Mouse (Mus musculus) layer of hippocampus, postnatal 10 days (tissue): ENCODE measurements at regions not wholly inside any gene's neighbourhood (a gene's known extent, or its start where the extent isn't known, plus 50 kb on each side); places are given as distances from the start of the nearest gene placed in this dataset.

Source experiments
- DNase-seq, 2 experiments: peaks; one replicate each; pipeline ENCODE4 v3.0.0; 2021; ENCODE audit warnings: low spot score in 2 of 2

DNA sequence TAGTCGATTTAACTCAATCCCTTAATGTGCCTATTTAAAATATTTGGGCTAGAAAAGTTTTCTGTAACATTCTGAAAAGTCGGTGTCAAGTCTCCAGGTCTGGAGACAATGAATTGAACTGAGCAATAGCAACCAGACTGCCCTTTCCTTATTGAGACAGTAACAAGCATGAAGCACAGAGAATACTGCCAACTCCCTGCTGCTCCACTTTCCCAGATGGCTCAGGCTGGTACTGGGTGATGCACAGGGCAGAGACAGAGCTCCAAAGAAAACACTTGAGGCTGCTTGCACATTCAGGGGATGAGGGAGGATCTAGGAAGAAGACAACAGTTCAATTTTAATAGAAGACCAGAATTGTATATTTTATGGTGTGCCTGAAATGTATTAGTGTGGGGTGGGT lies 87.7 kb upstream of the Sorcs1 start:
- peak in 1 of 2 experiments; percentile 9 for DNase-seq
